Mouse (Mus musculus) myocyte (in vitro differentiated cells): ENCODE measurements around the gene Tbc1d16.

Source experiments
- E2F4 ChIP-seq: IDR thresholded peaks from one replicate; pipeline ENCODE4 v1.6.1; 2011; ENCODE audit warnings: mild to moderate bottlenecking, control low read depth, moderate library complexity; ENCODE audit not compliant: insufficient read depth
- MAX ChIP-seq: IDR thresholded peaks from one replicate; pipeline ENCODE4 v1.6.1; 2011; ENCODE audit warnings: low read depth, mild to moderate bottlenecking, control low read depth
- MYOD1 ChIP-seq, 3 experiments: IDR thresholded peaks; one replicate each; pipeline ENCODE4 v1.6.1; 2011; ENCODE audit warnings: control low read depth in 2 of 3, low read depth in 2 of 3, mild to moderate bottlenecking in 2 of 3, moderate library complexity in 1 of 3; ENCODE audit not compliant: insufficient read length in 2 of 3, control insufficient read depth in 1 of 3
- MYOG ChIP-seq, 3 experiments: IDR thresholded peaks; one replicate each; pipeline ENCODE4 v1.6.1; 2011; ENCODE audit warnings: control low read depth in 2 of 3, low read depth in 2 of 3, mild to moderate bottlenecking in 2 of 3; ENCODE audit not compliant: insufficient read length in 2 of 3, control insufficient read depth in 1 of 3, insufficient read depth in 1 of 3
- POLR2A ChIP-seq: IDR thresholded peaks from one replicate; pipeline ENCODE4 v1.6.1; 2011; ENCODE audit warnings: low read depth, mild to moderate bottlenecking, control low read depth, moderate library complexity; ENCODE audit not compliant: insufficient read length
- POLR2AphosphoS2 ChIP-seq: IDR thresholded peaks from one replicate; pipeline ENCODE4 v1.6.1; 2011; ENCODE audit warnings: low read depth, control low read depth; ENCODE audit not compliant: insufficient read length
- REST ChIP-seq: IDR thresholded peaks from one replicate; pipeline ENCODE4 v1.6.1; 2011; ENCODE audit warnings: mild to moderate bottlenecking, control low read depth, moderate library complexity; ENCODE audit not compliant: insufficient read depth, insufficient read length
- TCF3 ChIP-seq: IDR thresholded peaks from one replicate; pipeline ENCODE4 v1.6.1; 2011; ENCODE audit warnings: low read depth, control low read depth; ENCODE audit not compliant: insufficient read length
- USF1 ChIP-seq: IDR thresholded peaks from one replicate; pipeline ENCODE4 v1.6.1; 2011; ENCODE audit warnings: low read depth, mild to moderate bottlenecking, control low read depth, moderate library complexity

- no peak for TF ChIP-seq MAX
- TF ChIP-seq POLR2AphosphoS2 = no peak
- no peak for TF ChIP-seq POLR2A
- no peak for TF ChIP-seq USF1
- no peak for TF ChIP-seq E2F4
- no peak for TF ChIP-seq REST
- peak in 2 of 3 experiments; percentile 39 to 51 for TF ChIP-seq MYOD1 (IDR thresholded peaks at IDR 0.05; ENCODE audit: control insufficient read depth in 1 of 3, insufficient read length in 2 of 3, low read depth in 2 of 3)
- peak in 1 of 3 experiments; percentile 40 for TF ChIP-seq MYOG (IDR thresholded peaks at IDR 0.05; ENCODE audit: control insufficient read depth in 1 of 3, insufficient read depth in 1 of 3, insufficient read length in 2 of 3, low read depth in 2 of 3)
- TF ChIP-seq TCF3 = no peak
Measured at GRCm38 (mm10) chr11:119215905-119216507, 12.3 kb downstream of the Tbc1d16 start.
